Mouse (Mus musculus): ENCODE data around the gene Sfxn2. TPM values are rescaled to one million over a fixed set of nuclear protein-coding genes. Genes with fewer than 3 reads are reported as not detected.

Sfxn2 gene
- polyA plus RNA-seq, 1 experiment from 2014 or later = 10.2 TPM

GRCm38 (mm10) chr19:46623790-46624772 lies 50.9 kb downstream of the Sfxn2 start:
- Histone ChIP-seq H3K4me2 (ENCODE audit: low read length) (peak overlapping the region; percentile 38), H3K27me3 (ENCODE audit: control insufficient read depth, insufficient read depth, low read length) (no peaks in the 10 kb centered on the region), H3K27ac (replicated peaks; ENCODE audit: low read depth, low read length) (0 out of 2 replicates have a peak overlapping the region, but pooled peaks have one; percentile 41), H3K4me1 (ENCODE audit: control insufficient read depth, insufficient read depth, low read length) (peaks cover 49% of the 10 kb centered on the region), H3K9me3 (ENCODE audit: control insufficient read depth, low read length) (no peaks in the 10 kb centered on the region), H3K4me3 (replicated peaks; ENCODE audit: low read depth, low read length) (no peak overlapping the region), H3K9ac (replicated peaks; ENCODE audit: low read length) (peak overlapping the region; percentile 20; the same call in 1 of the 2 replicates), H3K36me3 (ENCODE audit: control insufficient read depth, insufficient read depth, low read length) (peaks cover 8% of the 10 kb centered on the region; the same call in 1 of the 2 replicates)
- ATAC-seq (ENCODE audit: low FRiP score, low TSS enrichment) (peak; percentile 44), DNase-seq (no peak)
- WGBS = 20% methylated on average over 19 of the region's 19 CpGs

GRCm38 (mm10) chr19:46625015-46625414 lies 51.9 kb downstream of the Sfxn2 start:
- no peak overlapping the region for H3K4me3 ChIP-seq (replicated peaks; ENCODE audit: low read depth, low read length)
- no peak overlapping the region for H3K27ac ChIP-seq (replicated peaks; ENCODE audit: low read depth, low read length)
- no peak overlapping the region for H3K4me2 ChIP-seq (ENCODE audit: low read length)
- no peaks in the 10 kb centered on the region for H3K9me3 ChIP-seq (ENCODE audit: control insufficient read depth, low read length)
- H3K27me3 ChIP-seq (ENCODE audit: control insufficient read depth, insufficient read depth, low read length) = no peaks in the 10 kb centered on the region
- ATAC-seq (ENCODE audit: low FRiP score, low TSS enrichment) (no peak), DNase-seq (no peak)
- H3K36me3 ChIP-seq (ENCODE audit: control insufficient read depth, insufficient read depth, low read length) = peaks cover 6% of the 10 kb centered on the region; the same call in 1 of the 2 replicates
- H3K9ac ChIP-seq (replicated peaks; ENCODE audit: low read length) = no peak overlapping the region
- 92% methylated on average over 12 of the region's 12 CpGs for WGBS
- H3K4me1 ChIP-seq (ENCODE audit: control insufficient read depth, insufficient read depth, low read length) = peaks cover 41% of the 10 kb centered on the region

- no peak overlapping the region for H3K27ac ChIP-seq (replicated peaks; ENCODE audit: low read depth, low read length)
- H3K9me3 ChIP-seq (ENCODE audit: control insufficient read depth, low read length) = no peaks in the 10 kb centered on the region
- H3K9ac ChIP-seq (replicated peaks; ENCODE audit: low read length) = no peak overlapping the region
- H3K4me2 ChIP-seq (ENCODE audit: low read length) = no peak overlapping the region
- ATAC-seq (ENCODE audit: low FRiP score, low TSS enrichment) (no peak), DNase-seq (no peak)
- WGBS = 81% methylated on average over 10 of the region's 10 CpGs
- H3K36me3 ChIP-seq (ENCODE audit: control insufficient read depth, insufficient read depth, low read length) = peaks cover 6% of the 10 kb centered on the region; the same call in 1 of the 2 replicates
- H3K4me1 ChIP-seq (ENCODE audit: control insufficient read depth, insufficient read depth, low read length) = peaks cover 40% of the 10 kb centered on the region
- H3K27me3 ChIP-seq (ENCODE audit: control insufficient read depth, insufficient read depth, low read length) = no peaks in the 10 kb centered on the region
- H3K4me3 ChIP-seq (replicated peaks; ENCODE audit: low read depth, low read length) = no peak overlapping the region
Measured at GRCm38 (mm10) chr19:46625519-46625918, 52.4 kb downstream of the Sfxn2 start.

- no peak overlapping the region for H3K27ac ChIP-seq (replicated peaks; ENCODE audit: low read depth, low read length)
- WGBS = 88% methylated on average over 10 of the region's 10 CpGs
- H3K4me3 ChIP-seq (replicated peaks; ENCODE audit: low read depth, low read length) = no peak overlapping the region
- DNase-seq (no peak), ATAC-seq (ENCODE audit: low FRiP score, low TSS enrichment) (no peak)
- H3K9ac ChIP-seq (replicated peaks; ENCODE audit: low read length) = no peak overlapping the region
- no peak overlapping the region for H3K4me2 ChIP-seq (ENCODE audit: low read length)
- peaks cover 13% of the 10 kb centered on the region for H3K4me1 ChIP-seq (ENCODE audit: control insufficient read depth, insufficient read depth, low read length)
- H3K36me3 ChIP-seq (ENCODE audit: control insufficient read depth, insufficient read depth, low read length) = peaks cover 6% of the 10 kb centered on the region; the same call in 1 of the 2 replicates
- H3K27me3 ChIP-seq (ENCODE audit: control insufficient read depth, insufficient read depth, low read length) = no peaks in the 10 kb centered on the region
- no peaks in the 10 kb centered on the region for H3K9me3 ChIP-seq (ENCODE audit: control insufficient read depth, low read length)
Measured at GRCm38 (mm10) chr19:46628403-46628802, 55.2 kb downstream of the Sfxn2 start.

GRCm38 (mm10) chr19:46629807-46630206 lies 56.6 kb downstream of the Sfxn2 start:
- WGBS = 67% methylated on average over 9 of the region's 9 CpGs
- Histone ChIP-seq H3K27me3 (ENCODE audit: control insufficient read depth, insufficient read depth, low read length) (no peaks in the 10 kb centered on the region), H3K27ac (replicated peaks; ENCODE audit: low read depth, low read length) (no peak overlapping the region), H3K4me3 (replicated peaks; ENCODE audit: low read depth, low read length) (no peak overlapping the region), H3K9ac (replicated peaks; ENCODE audit: low read length) (no peak overlapping the region), H3K4me2 (ENCODE audit: low read length) (no peak overlapping the region), H3K9me3 (ENCODE audit: control insufficient read depth, low read length) (no peaks in the 10 kb centered on the region), H3K36me3 (ENCODE audit: control insufficient read depth, insufficient read depth, low read length) (peaks cover 6% of the 10 kb centered on the region; the same call in 1 of the 2 replicates), H3K4me1 (ENCODE audit: control insufficient read depth, insufficient read depth, low read length) (no peaks in the 10 kb centered on the region)
- ATAC-seq (ENCODE audit: low FRiP score, low TSS enrichment) (no peak), DNase-seq (no peak)

- no peak overlapping the region for H3K4me3 ChIP-seq (replicated peaks; ENCODE audit: low read depth, low read length)
- no peaks in the 10 kb centered on the region for H3K9me3 ChIP-seq (ENCODE audit: control insufficient read depth, low read length)
- H3K4me2 ChIP-seq (ENCODE audit: low read length) = no peak overlapping the region
- DNase-seq (no peak), ATAC-seq (ENCODE audit: low FRiP score, low TSS enrichment) (no peak)
- H3K27ac ChIP-seq (replicated peaks; ENCODE audit: low read depth, low read length) = no peak overlapping the region
- no peak overlapping the region for H3K9ac ChIP-seq (replicated peaks; ENCODE audit: low read length)
- H3K27me3 ChIP-seq (ENCODE audit: control insufficient read depth, insufficient read depth, low read length) = no peaks in the 10 kb centered on the region
- 0 out of 2 replicates have a peak, but pooled peaks cover 4% of the 10 kb centered on the region for H3K4me1 ChIP-seq (ENCODE audit: control insufficient read depth, insufficient read depth, low read length)
- H3K36me3 ChIP-seq (ENCODE audit: control insufficient read depth, insufficient read depth, low read length) = 0 out of 2 replicates have a peak, but pooled peaks cover 3% of the 10 kb centered on the region
- 65% methylated on average over 9 of the region's 9 CpGs for WGBS
Measured at GRCm38 (mm10) chr19:46631637-46632036, 58.5 kb downstream of the Sfxn2 start.

GRCm38 (mm10) chr19:46635766-46636165 lies 62.6 kb downstream of the Sfxn2 start:
- Histone ChIP-seq H3K4me3 (replicated peaks; ENCODE audit: low read depth, low read length) (no peak overlapping the region), H3K36me3 (ENCODE audit: control insufficient read depth, insufficient read depth, low read length) (0 out of 2 replicates have a peak, but pooled peaks cover 5% of the 10 kb centered on the region), H3K27me3 (ENCODE audit: control insufficient read depth, insufficient read depth, low read length) (no peaks in the 10 kb centered on the region), H3K4me1 (ENCODE audit: control insufficient read depth, insufficient read depth, low read length) (0 out of 2 replicates have a peak, but pooled peaks cover 4% of the 10 kb centered on the region), H3K27ac (replicated peaks; ENCODE audit: low read depth, low read length) (no peak overlapping the region), H3K9ac (replicated peaks; ENCODE audit: low read length) (no peak overlapping the region), H3K4me2 (ENCODE audit: low read length) (no peak overlapping the region), H3K9me3 (ENCODE audit: control insufficient read depth, low read length) (no peaks in the 10 kb centered on the region)
- 53% methylated on average over 9 of the region's 9 CpGs for WGBS
- ATAC-seq (ENCODE audit: low FRiP score, low TSS enrichment) (no peak), DNase-seq (no peak)

- DNase-seq (no peak), ATAC-seq (ENCODE audit: low FRiP score, low TSS enrichment) (no peak)
- no peak overlapping the region for H3K4me3 ChIP-seq (replicated peaks; ENCODE audit: low read depth, low read length)
- H3K4me2 ChIP-seq (ENCODE audit: low read length) = no peak overlapping the region
- H3K4me1 ChIP-seq (ENCODE audit: control insufficient read depth, insufficient read depth, low read length) = 0 out of 2 replicates have a peak, but pooled peaks cover 7% of the 10 kb centered on the region
- H3K9ac ChIP-seq (replicated peaks; ENCODE audit: low read length) = no peak overlapping the region
- 73% methylated on average over 6 of the region's 6 CpGs for WGBS
- no peaks in the 10 kb centered on the region for H3K9me3 ChIP-seq (ENCODE audit: control insufficient read depth, low read length)
- H3K27ac ChIP-seq (replicated peaks; ENCODE audit: low read depth, low read length) = 0 out of 2 replicates have a peak overlapping the region, but pooled peaks have one; percentile 26
- 0 out of 2 replicates have a peak, but pooled peaks cover 5% of the 10 kb centered on the region for H3K36me3 ChIP-seq (ENCODE audit: control insufficient read depth, insufficient read depth, low read length)
- H3K27me3 ChIP-seq (ENCODE audit: control insufficient read depth, insufficient read depth, low read length) = no peaks in the 10 kb centered on the region
Measured at GRCm38 (mm10) chr19:46637598-46637997, 64.4 kb downstream of the Sfxn2 start.

All from midbrain, embryonic 14.5 days (tissue).